Mouse (Mus musculus) lung, postnatal 36 days (tissue): Measurements from ENCODE around the gene Krt20.

ENCODE experiments used
- DNase-seq: peaks from one replicate; pipeline ENCODE4 v3.0.0; 2022; ENCODE audit warnings: mixed read lengths

The Krt20 gene

DNA sequence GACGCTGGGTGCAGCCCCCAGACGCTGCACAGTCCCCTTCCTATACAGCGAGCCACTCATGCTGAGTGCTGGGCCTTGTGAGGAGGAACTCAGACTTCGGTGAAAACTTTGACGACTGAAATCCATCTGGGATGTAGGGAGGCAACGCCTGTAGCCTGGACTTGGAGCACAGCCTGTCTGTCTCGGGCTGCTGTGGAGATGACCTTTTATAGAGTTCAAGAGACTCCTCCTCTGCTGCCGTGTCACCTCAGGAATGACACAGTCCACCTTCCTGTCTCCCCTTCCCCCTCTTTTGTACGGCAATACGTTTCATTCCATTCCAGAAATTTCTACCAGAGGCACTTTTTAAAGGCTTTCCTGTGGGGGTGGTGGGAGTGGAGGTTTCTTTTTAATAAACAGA is at the start of gene Krt20:
Krt20 (minus strand) TSS at position 179 of the 400 bp plus-strand sequence.
- no peak for DNase-seq

DNA sequence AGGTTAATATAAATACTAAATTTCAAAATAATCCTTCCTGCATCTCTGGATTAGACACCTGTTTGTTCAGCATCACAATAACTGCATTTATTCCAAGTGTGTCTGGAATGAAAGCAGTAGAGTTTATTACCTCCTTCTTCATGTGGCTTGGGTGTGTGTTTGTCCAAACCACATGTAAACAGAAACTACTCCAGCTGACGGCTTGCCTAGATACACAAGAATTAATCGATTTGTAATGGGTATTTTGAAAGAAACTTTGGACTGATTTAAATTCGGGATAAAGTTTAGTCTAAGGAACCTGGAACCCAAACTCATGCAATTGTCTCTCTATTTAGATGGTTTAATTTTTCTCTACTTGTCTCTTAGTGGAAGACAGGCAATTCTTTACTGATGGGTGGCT is 37.0 kb upstream of the Krt20 start:
- DNase-seq: no peak

DNA sequence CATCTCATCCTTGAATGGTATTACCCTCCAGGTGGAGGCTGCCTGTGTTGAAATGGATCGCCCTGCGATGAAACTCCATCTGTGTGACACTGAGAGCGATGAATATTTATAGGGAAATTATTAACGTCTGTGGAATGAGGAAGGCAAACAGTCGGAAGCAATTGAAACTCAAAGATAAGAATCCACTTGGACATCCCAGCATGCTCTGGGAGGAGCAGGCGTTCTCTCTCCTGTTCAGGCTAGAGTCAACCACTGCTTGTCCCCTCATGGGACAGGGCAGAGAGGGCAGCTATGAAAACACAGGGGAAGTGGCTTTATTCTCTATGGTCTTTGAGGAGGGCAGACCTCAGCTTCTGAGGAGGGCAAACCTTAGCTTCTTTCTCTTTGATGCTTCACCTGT is 35.5 kb upstream of the Krt20 start:
- peak; percentile 67 for DNase-seq

DNA sequence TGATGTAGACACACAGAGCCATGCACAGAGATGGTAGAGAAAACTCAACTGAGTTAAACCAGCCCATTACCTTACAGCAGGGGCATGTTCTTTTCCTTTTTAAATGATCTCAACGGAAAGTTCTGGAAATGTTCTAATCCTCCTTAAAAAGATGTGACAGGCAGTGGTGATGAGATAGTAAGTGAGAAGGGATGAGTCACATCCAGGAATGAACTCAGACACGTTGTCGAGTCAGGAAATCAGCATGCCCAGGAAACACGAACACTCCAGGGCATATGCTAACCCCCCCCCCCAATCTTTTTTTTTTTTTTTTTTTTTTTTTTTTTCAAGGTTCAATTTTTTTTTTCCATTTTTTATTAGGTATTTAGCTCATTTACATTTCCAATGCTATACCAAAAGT is 34.5 kb upstream of the Krt20 start:
- no peak for DNase-seq

DNA sequence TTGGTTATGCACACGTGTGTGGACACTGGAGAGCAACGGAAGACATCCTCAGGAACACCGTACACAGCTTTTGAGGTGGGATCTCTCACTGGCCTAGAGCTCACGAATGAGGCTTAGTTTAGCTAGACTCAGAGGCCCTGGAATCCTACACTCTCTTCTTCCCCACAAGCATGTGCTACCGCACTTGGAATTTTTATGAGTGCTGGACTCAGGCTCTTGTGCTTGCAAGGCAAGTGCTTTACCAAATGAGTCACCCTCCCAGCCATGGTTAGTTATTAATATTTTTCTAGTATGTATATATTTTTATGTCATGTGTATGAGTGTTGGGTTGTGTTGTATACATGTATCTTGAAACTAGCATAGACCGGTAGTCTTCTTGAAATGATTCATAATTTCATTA is 34.0 kb upstream of the Krt20 start:
- DNase-seq: peak; percentile 58

DNA sequence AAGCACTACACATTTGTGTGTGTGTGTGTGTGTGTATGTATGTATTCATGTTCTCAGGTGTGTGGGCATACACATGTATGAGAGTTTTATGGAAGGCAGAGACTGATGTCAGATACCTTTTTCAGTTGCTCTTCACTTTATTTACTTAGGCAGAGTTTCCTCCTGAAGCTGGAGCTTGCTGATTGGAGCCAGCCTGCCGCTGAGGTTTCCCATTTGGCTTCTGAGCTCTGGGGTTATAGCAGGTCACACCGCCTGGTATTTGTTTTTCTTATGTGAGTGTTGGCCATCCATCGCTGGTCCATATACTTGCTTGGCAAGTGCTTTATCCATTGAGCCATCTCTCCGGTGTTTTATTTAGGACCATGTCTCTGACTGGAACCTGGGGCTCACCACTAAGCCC is 31.3 kb upstream of the Krt20 start:
- DNase-seq: peak; percentile 46

DNA sequence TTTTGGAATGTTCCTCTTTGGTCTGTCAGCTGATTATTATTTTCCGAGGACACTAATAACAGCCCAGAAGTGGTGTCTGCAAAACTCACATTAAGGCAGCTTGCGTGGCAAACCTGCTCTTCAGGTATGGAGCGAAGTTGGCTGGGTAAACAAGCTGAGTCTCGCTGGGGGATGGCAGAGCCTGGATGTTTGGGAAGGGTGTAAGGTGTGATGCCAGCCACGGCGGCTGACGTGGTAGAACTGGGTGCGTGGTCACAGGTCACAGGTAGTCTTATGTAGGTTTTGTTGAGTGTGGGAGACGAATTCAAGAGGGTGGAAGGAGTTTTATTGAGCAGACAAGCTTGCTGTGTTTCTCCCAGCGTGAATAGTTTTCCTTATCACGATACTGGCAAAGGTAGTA is 30.6 kb upstream of the Krt20 start:
- peak; percentile 51 for DNase-seq

DNA sequence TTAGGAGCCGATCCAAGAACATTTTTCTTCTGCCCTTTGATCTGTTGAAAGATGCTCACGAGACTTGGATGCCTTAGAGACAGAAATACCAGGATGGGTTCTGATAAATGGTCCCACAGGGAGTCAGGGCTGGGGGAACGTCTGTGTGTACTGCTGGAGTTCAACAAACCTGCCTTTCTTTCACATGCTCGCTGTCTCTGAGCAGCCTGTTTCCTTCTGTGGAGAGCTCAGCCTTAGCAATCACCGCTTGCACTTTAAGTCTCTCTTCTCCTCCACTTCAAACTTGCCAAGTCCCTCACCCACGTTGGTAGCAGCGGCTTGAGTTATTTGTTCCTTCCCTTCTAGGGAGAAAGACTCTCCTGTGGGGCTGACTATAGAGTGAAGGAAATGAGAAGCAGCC is 28.4 kb upstream of the Krt20 start:
- DNase-seq: peak; percentile 24

DNA sequence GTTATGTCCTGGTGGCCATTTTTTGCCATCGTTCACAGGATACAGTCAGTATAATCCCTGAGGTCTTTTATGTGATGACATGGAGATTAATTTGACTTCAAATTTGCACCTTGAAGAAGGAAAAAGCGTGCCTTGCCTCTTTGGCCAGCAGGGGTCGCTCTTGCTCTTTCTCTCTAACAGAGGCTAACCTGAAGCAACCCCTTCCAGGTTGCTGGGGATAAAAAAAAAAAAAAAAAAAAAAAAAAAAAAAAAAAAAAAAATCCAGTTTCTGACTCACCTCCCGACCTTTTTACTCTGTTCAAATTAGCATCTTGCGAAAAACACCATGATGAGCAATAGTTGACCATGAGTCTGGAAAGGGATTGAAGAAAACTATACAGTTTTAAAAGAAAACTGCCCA is 26.9 kb upstream of the Krt20 start:
- peak; percentile 89 for DNase-seq

DNA sequence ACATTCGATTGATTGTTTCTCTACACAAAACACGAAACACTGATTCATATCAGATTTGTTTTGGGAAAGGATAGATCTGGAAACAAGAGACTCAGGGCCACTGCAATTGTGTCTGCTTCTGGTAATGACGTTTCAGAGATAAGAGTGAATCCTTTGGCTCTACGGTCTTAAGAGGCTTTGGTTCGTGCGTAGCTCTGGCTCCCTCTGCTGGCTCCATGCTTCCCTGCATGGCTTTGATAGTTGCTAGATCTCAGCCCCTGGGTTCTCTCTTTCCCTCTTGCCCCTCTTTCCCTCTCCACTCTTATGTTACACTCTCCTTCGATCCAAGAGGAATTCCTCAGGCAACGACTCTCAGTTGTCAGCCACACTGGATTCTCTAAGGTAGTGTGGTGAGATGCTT is 25.2 kb upstream of the Krt20 start:
- DNase-seq: peak; percentile 72

DNA sequence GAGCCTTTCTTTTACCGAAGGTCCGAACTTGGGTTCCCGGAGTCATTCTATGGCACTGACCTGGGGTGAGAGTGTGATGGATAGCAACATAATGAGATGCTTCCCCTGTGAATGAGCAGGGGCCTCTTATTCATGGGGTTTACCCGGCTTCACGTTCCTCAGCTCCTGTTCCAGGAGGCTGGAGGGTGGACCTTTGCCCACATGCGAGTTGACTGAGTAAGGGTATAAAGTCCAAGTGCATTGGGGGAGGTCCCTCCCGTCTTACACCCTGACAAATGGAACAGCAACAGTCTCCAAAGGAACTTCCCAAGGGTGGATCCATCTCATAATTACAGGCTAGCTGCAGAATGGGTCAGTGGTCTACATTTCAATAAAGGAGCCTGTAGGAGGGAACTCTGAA is 23.8 kb upstream of the Krt20 start:
- no peak for DNase-seq

DNA sequence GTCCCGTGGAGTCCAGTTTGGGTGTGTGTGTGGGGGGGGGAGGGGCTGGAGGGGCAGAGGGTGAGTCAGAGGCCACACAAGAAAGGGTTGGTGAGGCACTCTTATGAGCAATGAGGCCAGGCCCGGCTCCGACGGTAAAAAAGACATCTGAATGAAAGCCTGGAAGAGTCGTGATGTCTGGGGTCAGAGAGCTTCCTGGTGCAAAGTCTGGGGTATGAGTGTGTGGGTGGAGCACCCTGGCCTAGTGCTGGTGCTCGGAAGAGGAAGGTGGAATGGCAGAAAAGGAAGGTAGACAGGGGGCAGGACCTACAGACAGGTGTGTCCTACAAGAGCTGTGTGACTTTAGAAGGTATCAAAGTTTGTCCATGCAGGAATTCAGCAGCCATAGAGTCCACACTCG is 20.9 kb upstream of the Krt20 start:
- no peak for DNase-seq

DNA sequence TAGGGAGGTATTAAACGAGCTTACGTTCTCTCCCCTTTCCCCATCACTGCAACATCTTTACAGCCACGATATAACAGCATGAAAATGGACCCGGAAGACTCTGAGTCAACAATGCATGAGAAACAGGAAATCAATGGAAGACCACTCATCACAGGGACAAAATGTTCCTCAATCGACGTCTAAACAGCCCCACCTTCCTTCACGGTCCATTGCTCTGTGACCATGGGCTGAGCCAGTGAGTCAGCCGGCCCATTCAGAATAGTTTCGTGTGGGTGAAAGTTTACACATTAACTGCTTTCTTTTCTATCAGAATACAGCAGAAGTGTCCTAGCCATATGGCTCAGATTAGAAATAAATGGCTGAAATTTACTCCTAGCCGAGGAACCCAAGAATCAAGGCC is 16.8 kb upstream of the Krt20 start:
- no peak for DNase-seq

DNA sequence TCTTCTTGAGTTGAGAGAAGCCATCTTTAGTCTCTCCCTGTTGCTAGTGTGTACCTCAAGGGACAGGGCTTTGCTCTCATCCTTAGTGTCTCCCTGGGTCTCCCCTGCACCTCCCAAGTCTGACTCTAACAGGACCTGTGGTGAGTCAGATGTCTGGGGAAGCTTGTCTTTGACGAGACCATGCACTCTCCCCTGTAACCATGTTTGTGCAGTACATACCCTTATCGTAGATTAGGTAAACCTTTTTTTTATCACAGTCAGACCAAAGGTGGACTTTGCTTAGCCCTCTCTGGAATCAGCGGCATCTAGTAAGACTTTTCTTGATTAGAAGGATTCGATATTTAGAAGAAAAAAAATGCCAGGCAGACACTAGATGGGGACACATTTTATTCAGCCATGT is 16.1 kb upstream of the Krt20 start:
- DNase-seq: no peak

DNA sequence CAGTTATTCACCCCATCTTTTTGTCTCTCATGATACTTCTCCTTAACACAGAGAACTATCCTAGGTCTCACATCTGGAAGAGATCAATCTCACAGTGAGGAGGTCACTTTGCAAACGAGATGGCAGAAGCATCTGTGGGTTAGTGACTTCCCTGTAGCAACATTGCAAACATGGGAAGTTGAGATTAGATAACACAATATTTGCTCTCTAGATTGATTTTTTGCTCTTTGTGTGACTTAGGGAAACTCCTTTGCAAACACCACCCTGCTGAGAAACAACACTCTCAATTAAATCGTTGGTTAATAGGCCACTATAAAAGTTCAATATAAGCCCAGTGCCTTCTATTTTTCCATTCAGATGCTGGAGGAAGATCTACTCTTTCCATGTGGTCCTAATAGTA is 10.8 kb upstream of the Krt20 start:
- DNase-seq: no peak

DNA sequence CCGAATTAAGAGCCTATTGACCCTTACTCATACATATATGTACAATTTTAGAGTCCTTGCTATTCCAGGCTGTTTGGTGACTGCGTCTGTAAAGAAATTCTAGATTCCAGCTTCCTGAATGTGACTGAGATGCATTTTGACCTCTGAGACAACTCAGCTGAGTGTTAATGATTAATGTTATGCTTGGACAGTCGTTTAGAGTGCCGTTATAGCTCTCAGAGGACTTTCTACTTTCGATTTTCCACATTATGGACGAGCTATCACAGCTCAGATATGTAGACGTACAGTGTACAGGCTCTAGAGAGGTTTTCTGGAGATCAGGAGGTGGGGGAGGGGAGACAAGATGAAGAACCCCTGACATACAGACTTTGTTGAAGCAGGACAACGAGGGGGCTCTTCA is 3.3 kb upstream of the Krt20 start:
- no peak for DNase-seq

DNA sequence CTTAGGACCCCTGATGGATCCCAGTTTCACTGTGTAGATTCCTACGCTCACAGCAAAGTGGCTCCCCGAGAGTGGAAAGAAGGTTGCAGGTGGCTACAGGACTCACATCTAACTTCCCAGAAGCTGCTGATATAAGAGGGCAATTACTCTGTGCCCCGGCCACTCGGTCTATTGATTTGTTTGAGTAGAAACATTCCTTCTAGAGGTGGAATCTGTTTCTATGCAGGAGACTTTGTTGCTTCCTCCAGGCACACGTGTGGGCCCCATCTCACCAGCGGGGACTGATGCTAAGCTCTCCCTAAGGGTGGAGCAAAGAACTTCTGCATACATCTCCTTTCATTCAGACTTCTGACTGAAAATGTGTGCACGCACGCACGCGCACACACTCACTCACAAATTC is 1.5 kb upstream of the Krt20 start:
- no peak for DNase-seq

DNA sequence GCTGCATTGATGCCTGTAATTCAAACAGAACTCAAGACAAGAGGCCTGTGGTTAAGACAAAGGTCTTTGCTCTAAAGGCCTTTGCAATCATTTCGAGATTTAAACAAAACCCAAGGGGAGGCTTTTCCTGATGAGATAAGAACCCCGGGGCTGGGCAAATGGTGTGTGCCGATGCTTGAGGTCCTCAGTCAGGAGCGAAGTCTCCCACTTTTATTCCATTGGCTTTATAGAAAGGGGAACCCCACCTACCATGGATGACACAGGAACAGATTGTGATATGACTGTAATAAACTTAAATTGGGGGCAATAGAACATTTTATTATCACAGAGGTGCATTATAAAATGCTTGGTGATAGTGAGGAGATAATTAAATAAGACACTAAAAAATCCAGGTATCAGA is 1.3 kb downstream of the Krt20 start:
- no peak for DNase-seq

DNA sequence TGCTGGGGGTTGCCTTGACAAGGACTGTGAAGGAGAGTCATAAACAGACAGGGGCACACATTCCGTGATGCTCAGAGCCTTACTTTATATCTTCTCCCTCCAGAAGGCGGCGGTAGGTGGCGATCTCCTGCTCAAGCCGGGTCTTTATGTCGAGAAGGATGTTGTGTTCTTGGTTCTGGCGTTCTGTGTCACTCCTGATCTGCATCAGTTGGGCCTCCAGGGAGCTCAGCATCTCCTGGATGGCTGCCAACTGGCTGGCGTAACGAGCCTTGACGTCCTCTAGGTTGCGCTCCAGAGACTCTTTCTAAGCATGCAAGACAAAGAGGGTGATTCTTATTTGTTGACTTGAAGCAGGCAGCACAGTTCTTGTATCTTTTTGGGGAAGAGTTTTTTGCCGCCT is 7.3 kb downstream of the Krt20 start:
- peak; percentile 2 for DNase-seq

DNA sequence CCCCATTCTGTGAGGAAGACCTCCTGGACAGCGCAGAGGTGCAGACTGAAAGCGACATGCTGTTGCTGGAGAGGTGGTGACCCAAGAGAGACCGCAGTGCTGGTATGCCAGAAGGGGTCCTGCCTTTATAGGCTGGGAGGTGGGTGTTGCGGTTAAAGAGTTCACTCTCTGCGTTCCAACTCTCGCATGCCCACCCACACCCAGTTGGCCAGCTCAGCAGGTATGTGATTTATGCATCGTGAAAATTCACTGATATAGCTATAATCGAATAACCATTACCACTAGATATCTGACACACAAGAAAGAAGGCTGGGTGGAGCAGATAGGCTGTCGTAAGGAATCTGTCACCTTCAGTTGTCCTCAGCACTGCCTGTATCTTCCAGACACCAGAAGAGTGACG is 15.8 kb downstream of the Krt20 start, which contains the start of gene Krt12:
Krt12 (minus strand) TSS at position 101 of the 400 bp plus-strand sequence.
- no peak for DNase-seq

DNA sequence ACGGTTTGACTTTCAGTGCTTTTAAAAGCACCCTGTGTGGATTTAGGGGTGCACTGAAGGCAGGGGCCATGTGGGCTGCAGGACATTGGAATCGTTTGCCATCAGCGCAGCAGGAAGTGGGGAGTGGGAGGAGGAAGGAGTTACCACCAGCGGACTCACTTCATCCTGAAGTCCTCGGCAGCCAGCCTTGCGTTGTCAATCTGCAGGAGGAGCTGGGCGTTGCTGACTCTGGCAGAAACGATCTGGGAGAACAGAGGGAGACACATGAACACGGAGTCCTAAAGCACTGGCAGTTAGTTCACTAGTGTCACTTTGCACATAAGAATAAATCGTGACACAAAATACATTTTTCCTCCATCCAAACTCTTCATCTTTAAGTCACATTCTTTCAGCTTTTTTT is 17.4 kb downstream of the Krt20 start:
- DNase-seq: no peak

DNA sequence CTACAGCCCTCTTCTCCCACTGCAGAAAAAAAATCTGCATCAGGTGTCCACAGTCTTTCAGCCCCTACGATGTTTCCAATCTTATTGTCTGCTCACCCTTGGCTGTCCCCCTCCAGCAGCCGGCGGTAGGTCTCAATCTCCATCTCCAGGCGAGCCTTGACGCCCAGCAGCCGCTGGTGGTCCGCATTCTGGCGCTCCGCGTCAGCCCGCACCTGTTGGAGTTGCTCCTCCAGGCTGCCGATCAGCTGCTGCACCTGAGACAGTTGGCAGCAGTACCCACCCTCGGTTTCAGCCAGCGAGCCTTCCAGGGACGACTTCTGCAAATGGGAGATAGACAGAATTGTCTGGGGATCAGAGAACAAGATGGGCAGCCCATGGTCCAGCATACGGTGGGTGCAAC is 20.1 kb downstream of the Krt20 start:
- no peak for DNase-seq

DNA sequence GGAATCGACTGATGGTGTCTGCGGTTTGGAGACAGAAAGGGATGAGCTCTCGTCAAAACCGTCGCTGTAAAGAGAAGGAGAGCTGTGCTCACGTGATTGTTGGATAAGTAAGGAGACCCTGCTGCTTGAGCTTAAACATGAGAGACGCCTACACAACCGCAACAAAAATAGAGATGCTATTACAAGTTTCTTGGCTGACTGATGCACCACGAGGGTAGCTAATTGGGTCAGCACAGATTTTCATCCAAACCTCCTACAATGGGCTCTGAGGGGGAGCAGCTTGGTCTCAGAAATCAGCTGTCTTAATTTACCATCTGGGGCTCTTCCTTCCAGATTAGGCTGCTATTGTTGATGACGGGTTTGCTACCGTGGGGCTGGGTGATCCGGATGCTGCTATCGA is 21.0 kb downstream of the Krt20 start:
- DNase-seq: no peak

DNA sequence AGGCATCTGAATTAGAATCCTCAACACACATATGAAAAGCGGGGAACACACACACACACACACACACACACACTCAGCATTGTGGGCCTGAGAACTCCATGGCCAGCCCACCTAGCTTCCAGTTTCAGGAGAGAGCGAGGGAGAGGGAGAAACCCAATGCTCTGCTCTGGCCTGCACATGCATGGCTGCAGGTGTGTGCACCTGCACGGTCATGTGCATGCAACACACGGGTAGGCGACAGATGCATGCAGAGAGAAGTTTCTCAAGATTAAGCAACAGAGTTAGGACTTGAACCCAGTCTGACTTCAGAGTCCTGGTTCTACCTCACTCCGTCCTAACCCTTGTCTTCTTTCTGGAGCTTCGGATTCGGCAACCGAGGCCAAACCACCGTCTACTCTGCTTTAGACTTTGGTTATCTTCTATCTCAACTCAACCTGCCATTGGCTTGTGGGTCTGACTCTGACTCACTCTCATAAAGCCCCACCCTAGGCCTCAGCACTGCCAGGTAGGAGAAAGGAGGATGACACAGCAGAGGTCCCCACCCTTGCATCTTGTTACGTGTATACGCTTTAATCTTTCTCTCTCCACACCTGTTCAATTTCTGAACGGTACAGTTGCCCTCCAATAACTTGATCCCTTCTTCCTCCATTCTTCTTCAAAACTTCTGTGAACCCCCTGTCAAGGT is 23.3 kb downstream of the Krt20 start:
- no peak for DNase-seq

DNA sequence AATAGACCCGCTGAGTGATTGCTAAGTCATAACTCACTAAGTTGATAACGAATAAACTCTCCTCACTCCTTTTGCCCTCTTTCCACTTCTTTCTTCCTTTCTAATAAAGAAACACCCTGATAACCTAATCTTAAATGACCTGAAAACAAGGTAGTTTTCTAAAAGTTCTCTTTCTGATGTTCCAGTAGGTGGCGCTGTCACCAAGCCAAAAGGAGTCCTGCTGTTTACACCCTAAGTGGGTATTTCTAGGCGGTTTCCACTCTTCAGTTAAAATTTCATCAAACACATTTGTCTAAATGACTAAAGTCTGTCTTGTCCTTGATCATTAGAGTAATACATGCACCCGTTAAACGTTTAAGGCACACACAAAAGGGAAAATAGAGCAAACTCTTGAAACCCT is 24.7 kb downstream of the Krt20 start:
- peak; percentile 39 for DNase-seq

DNA sequence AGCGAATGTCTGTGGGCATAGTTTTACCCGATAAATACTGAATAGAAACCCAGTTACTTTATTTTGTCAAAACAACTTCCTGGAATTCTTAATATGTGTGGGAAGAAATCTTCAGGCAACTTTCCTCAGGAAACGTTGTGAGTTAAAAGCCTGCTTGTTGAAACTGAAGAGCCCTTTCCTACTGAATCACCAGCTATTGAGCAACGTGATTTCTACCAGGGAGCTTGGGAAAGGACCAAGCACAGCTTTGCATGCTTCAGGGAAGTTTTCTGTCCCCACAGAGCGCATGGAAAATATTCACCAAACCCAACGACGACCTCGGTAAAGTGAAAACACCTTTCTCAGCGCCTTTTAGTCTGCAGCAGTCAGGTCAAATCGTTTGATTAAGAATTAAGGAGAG is 31.8 kb downstream of the Krt20 start:
- DNase-seq: peak; percentile 60
